Mouse (Mus musculus) telencephalon, adult 2 months (tissue): ENCODE results near the gene Lyl1.

Experiments used
- DNase-seq: peaks from one replicate; pipeline ENCODE4 v3.0.0-alpha.2; 2011; ENCODE audit warnings: low read depth, low spot score

Gene Lyl1

GRCm38 (mm10) chr8:84703466-84704249 lies 2.4 kb downstream of the Lyl1 start:
- no peak for DNase-seq

GRCm38 (mm10) chr8:84704356-84704755 lies 3.1 kb downstream of the Lyl1 start:
- DNase-seq: no peak

- no peak for DNase-seq
Observed at GRCm38 (mm10) chr8:84704867-84705831, 3.9 kb downstream of the Lyl1 start.

GRCm38 (mm10) chr8:84705960-84706359 lies 4.7 kb downstream of the Lyl1 start:
- no peak for DNase-seq

GRCm38 (mm10) chr8:84706610-84707266 lies 5.5 kb downstream of the Lyl1 start:
- DNase-seq: no peak

- no peak for DNase-seq
Observed at GRCm38 (mm10) chr8:84707267-84707883, 6.1 kb downstream of the Lyl1 start.

- DNase-seq: no peak
Observed at GRCm38 (mm10) chr8:84708071-84708541, 6.8 kb downstream of the Lyl1 start.

GRCm38 (mm10) chr8:84708774-84709475 lies 7.7 kb downstream of the Lyl1 start:
- DNase-seq: no peak

GRCm38 (mm10) chr8:84709931-84710330 lies 8.7 kb downstream of the Lyl1 start:
- no peak for DNase-seq

- no peak for DNase-seq
Observed at GRCm38 (mm10) chr8:84711312-84711711, 10.1 kb downstream of the Lyl1 start.

GRCm38 (mm10) chr8:84711933-84712758 lies 10.9 kb downstream of the Lyl1 start:
- no peak for DNase-seq

GRCm38 (mm10) chr8:84712759-84713120 lies 11.5 kb downstream of the Lyl1 start:
- no peak for DNase-seq

- no peak for DNase-seq
Observed at GRCm38 (mm10) chr8:84713381-84713780, 12.1 kb downstream of the Lyl1 start.

GRCm38 (mm10) chr8:84714161-84714560 lies 12.9 kb downstream of the Lyl1 start:
- DNase-seq: no peak

GRCm38 (mm10) chr8:84715893-84716468 lies 14.7 kb downstream of the Lyl1 start:
- no peak for DNase-seq

GRCm38 (mm10) chr8:84716790-84717189 lies 15.5 kb downstream of the Lyl1 start:
- DNase-seq: no peak

- DNase-seq: no peak
Observed at GRCm38 (mm10) chr8:84718476-84718875, 17.2 kb downstream of the Lyl1 start.

GRCm38 (mm10) chr8:84718959-84719690 lies 17.9 kb downstream of the Lyl1 start:
- DNase-seq: no peak

GRCm38 (mm10) chr8:84722530-84722849 lies 21.2 kb downstream of the Lyl1 start:
- DNase-seq: no peak
